ENCODE assay signal across 8 mouse cellular contexts in genomic region chr13:49371428-49371899, GRCm38 (mm10). TPM values are rescaled to one million over a fixed set of nuclear protein-coding genes. Genes with fewer than 3 reads are reported as not detected.
A peak's percentile ranks its signal among the peaks of the same experiment; 100 is the strongest.
DNase-seq lines count a peak whose midpoint lies in the region; ATAC-seq lines count a peak whose summit lies in the region.

No protein-coding gene starts in this region.

- DNase-seq in cerebellum, postnatal 4 days (ENCODE audit: low spot score in 2 of 2), result no peak
- DNase-seq in cerebellum, adult 9-11 months, result peak; percentile 53
- peak; percentile 100 for DNase-seq in heart, adult 11 months
- DNase-seq in intestine, embryonic 14.5 days (ENCODE audit: low spot score), result no peak
- DNase-seq in left cerebral cortex, postnatal 25 days (ENCODE audit: low spot score in 2 of 2), result peak; percentile 58 to 84
- DNase-seq in spleen, postnatal 36 days (ENCODE audit: low spot score in 2 of 2), result peak; percentile 61 to 67

- peaks cover 15% of the 10 kb centered on the region for H3K4me1 ChIP-seq in intestine, embryonic 14.5 days (replicated peaks; ENCODE audit: control insufficient read depth, insufficient read depth, low read length)
- peaks cover 100% of the 10 kb centered on the region for H3K4me1 ChIP-seq in megakaryocyte, embryonic 14.5 days

- H3K4me3 ChIP-seq in intestine, embryonic 14.5 days (ENCODE audit: low read depth, low read length), result no peak overlapping the region
- peak overlapping the region; percentile 79 for H3K4me3 ChIP-seq in megakaryocyte, embryonic 14.5 days (replicated peaks)

- H3K9ac ChIP-seq in intestine, embryonic 14.5 days (ENCODE audit: low read length), result no peak overlapping the region

- intact Hi-C loops in left cerebral cortex, postnatal 25 days (cut with DNase I), result no loop called here

- peaks cover 24% of the 10 kb centered on the region for H3K36me3 ChIP-seq in intestine, embryonic 14.5 days (ENCODE audit: control insufficient read depth, insufficient read depth, low read length)
- peaks cover 90% of the 10 kb centered on the region for H3K36me3 ChIP-seq in megakaryocyte, embryonic 14.5 days (replicated peaks; ENCODE audit: low read length)

- H3K4me2 ChIP-seq in intestine, embryonic 14.5 days (ENCODE audit: low read length), result no peak overlapping the region

- peak; percentile 60; the same call in 1 of the 2 replicates for ATAC-seq in cerebellum, adult (ENCODE audit: insufficient number of reproducible peaks, low FRiP score, low TSS enrichment)
- ATAC-seq in intestine, embryonic 14.5 days (replicated peaks; ENCODE audit: low FRiP score, low TSS enrichment, low read depth), result peak; percentile 71

- H3K9me3 ChIP-seq in intestine, embryonic 14.5 days (ENCODE audit: control insufficient read depth, low read length), result no peaks in the 10 kb centered on the region
- no peaks in the 10 kb centered on the region for H3K9me3 ChIP-seq in megakaryocyte, embryonic 14.5 days

- peak overlapping the region; percentile 3; the same call in 1 of the 2 replicates for H3K27ac ChIP-seq in intestine, embryonic 14.5 days (ENCODE audit: low read depth)

- no peaks in the 10 kb centered on the region for H3K27me3 ChIP-seq in intestine, embryonic 14.5 days (replicated peaks; ENCODE audit: control insufficient read depth, insufficient read depth, low read length)
- H3K27me3 ChIP-seq in megakaryocyte, embryonic 14.5 days (replicated peaks), result no peaks in the 10 kb centered on the region

- 11% methylated on average over 3 of the region's 3 CpGs for WGBS in intestine, embryonic 14.5 days

RNA-seq across cellular contexts. Expression of gene Bicd2, which starts 30.1 kb away (rescaled TPM):
- polyA plus RNA-seq in intestine, embryonic 14.5 days (2014; fragmentation: Nextera tagmentation; extraction: Ambion mirVana), result 24.0 and 25.8 TPM in 2 replicates
- 10 to 100 TPM; 48.5 to 51.0 TPM for total RNA-seq in left cerebral cortex, postnatal 25 days (2021)
- 21.2 and 22.5 TPM in 2 replicates for polyA plus RNA-seq in megakaryocyte, embryonic 14.5 days (2012; ENCODE audit: insufficient read depth, low replicate concordance)

RNA-seq across cellular contexts. Expression of gene Ippk, which starts 49.6 kb away (rescaled TPM):
- 18.5 and 18.7 TPM in 2 replicates for polyA plus RNA-seq in intestine, embryonic 14.5 days (2014; fragmentation: Nextera tagmentation; extraction: Ambion mirVana)
- total RNA-seq in left cerebral cortex, postnatal 25 days (2021), result 10 to 100 TPM; 14.8 to 16.8 TPM
- 1.4 TPM in 1 of 2 replicates, not detected in the other for polyA plus RNA-seq in megakaryocyte, embryonic 14.5 days (2012; ENCODE audit: insufficient read depth, low replicate concordance)

RNA-seq across cellular contexts. Expression of gene Fgd3, which starts 51.4 kb away (rescaled TPM):
- 0.62 and 0.89 TPM in 2 replicates for polyA plus RNA-seq in intestine, embryonic 14.5 days (2014; fragmentation: Nextera tagmentation; extraction: Ambion mirVana)
- total RNA-seq in left cerebral cortex, postnatal 25 days (2021), result 1 to 10 TPM; 6.3 to 6.8 TPM
- polyA plus RNA-seq in megakaryocyte, embryonic 14.5 days (2012; ENCODE audit: insufficient read depth, low replicate concordance), result 9.1 and 10.4 TPM in 2 replicates

Comparison
In these comparisons a context has a peak if more than half of its experiments do, and no peak if none do; other contexts are left out.
1. DNase-seq: peak in cerebellum, adult 9-11 months (single experiment), heart, adult 11 months (single experiment), left cerebral cortex, postnatal 25 days (2 of 2) and spleen, postnatal 36 days (2 of 2); none in cerebellum, postnatal 4 days (0 of 2) and intestine, embryonic 14.5 days (single experiment).